In the genomic region with DNA sequence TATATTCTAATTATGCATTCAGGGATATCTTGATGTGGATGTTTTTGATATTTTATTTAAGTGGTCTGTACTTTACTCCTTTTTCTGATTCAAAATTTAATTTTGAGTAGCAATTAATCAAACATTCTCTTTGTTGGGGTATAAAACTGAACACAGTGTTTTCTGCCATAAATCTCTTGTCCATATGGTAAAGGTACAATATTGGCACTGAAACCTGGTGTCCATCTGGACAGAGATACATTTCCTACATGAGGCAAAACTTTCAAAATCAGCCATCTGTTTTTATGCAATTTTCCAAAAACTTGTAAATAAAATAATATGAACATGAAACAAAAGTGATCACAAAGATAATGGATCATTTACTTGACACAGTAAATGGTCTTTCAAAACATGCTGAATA, we compare ENCODE assay signal across 18 mouse cellular contexts.
"Had no signal": no experiment of that assay in that cellular context is flagged by ENCODE, and none has a peak within 500 bp of the region (broad histone marks: within the 10 kb centered on the region; RNA-seq: fewer than 3 reads in every experiment).

No protein-coding gene starts in this region.

- H3K27ac ChIP-seq: kidney, embryonic 15.5 days; left cerebral cortex, adult 2 months; limb, embryonic 12.5 days; liver, embryonic 13.5 days; lung, embryonic 15.5 days; macrophage; midbrain, embryonic 15.5 days; neural tube, embryonic 12.5 days; stomach, embryonic 15.5 days had no signal

- H3K4me1 ChIP-seq: kidney, embryonic 15.5 days; limb, embryonic 12.5 days; liver, embryonic 13.5 days; lung, embryonic 15.5 days; megakaryocyte, embryonic 14.5 days; midbrain, embryonic 15.5 days; neural tube, embryonic 12.5 days; stomach, embryonic 15.5 days had no signal

- H3K36me3 ChIP-seq: kidney, embryonic 15.5 days; limb, embryonic 12.5 days; liver, embryonic 13.5 days; lung, embryonic 15.5 days; midbrain, embryonic 15.5 days; neural tube, embryonic 12.5 days; stomach, embryonic 15.5 days had no signal

- ATAC-seq: liver, postnatal 0 days; midbrain, embryonic 15.5 days had no signal

- H3K4me3 ChIP-seq: kidney, embryonic 15.5 days; left cerebral cortex, adult 2 months; limb, embryonic 12.5 days; liver, embryonic 13.5 days; lung, embryonic 15.5 days; megakaryocyte, embryonic 14.5 days; midbrain, embryonic 15.5 days; neural tube, embryonic 12.5 days; stomach, embryonic 15.5 days had no signal

- DNase-seq: kidney, adult 18-20 months; kidney, postnatal 14 days; liver; liver, embryonic 13.5 days; liver, postnatal 0 days; lung, postnatal 14 days; right cerebral cortex, postnatal 4 days; thymus, adult 2 months; thymus, postnatal 25 days had no signal

- H3K27me3 ChIP-seq: kidney, embryonic 15.5 days; limb, embryonic 12.5 days; liver, embryonic 13.5 days; lung, embryonic 15.5 days; megakaryocyte, embryonic 14.5 days; midbrain, embryonic 15.5 days; neural tube, embryonic 12.5 days; stomach, embryonic 15.5 days had no signal
